Mouse (Mus musculus): ENCODE results near the gene Hcn4. TPM values are rescaled to one million over a fixed set of nuclear protein-coding genes. Genes with fewer than 3 reads are reported as not detected.
A peak's percentile ranks its signal among the peaks of the same experiment; 100 is the strongest.

Gene Hcn4
- polyA plus RNA-seq, 1 experiment = 0.01 TPM

GRCm38 (mm10) chr9:58802802-58803201, 20.4 kb upstream of the Hcn4 start:
- no peaks in the 10 kb centered on the region for H3K36me3 ChIP-seq (ENCODE audit: control insufficient read depth, insufficient read depth, low read length)
- DNase-seq (ENCODE audit: low read depth in 1 of 2, low spot score in 2 of 2) = no peak
- WGBS = 84% methylated on average over 5 of the region's 5 CpGs
- TF ChIP-seq CTCF (IDR thresholded peaks at IDR 0.05; ENCODE audit: extremely low read depth, insufficient read depth, insufficient read length, insufficient replicate concordance) (no peak), POLR2A (IDR thresholded peaks at IDR 0.05; ENCODE audit: low read depth, low read length) (no peak)
- no peaks in the 10 kb centered on the region for H3K4me1 ChIP-seq (ENCODE audit: control insufficient read depth, insufficient read depth, insufficient read length)
- H3K27me3 ChIP-seq (ENCODE audit: control insufficient read depth, insufficient read depth, low read length) = no peaks in the 10 kb centered on the region
- H3K27ac ChIP-seq (ENCODE audit: insufficient read depth, low read length) = peak overlapping the region; percentile 35
- 0 out of 2 replicates have a peak overlapping the region, but pooled peaks have one; percentile 31 for H3K4me3 ChIP-seq (ENCODE audit: extremely low read depth, insufficient read depth, insufficient read length)

- Histone ChIP-seq H3K4me3 (ENCODE audit: extremely low read depth, insufficient read depth, insufficient read length) (no peak overlapping the region; the same call in 1 of the 2 replicates), H3K4me1 (ENCODE audit: control insufficient read depth, insufficient read depth, insufficient read length) (no peaks in the 10 kb centered on the region), H3K27me3 (ENCODE audit: control insufficient read depth, insufficient read depth, low read length) (no peaks in the 10 kb centered on the region), H3K27ac (ENCODE audit: insufficient read depth, low read length) (no peak overlapping the region), H3K36me3 (ENCODE audit: control insufficient read depth, insufficient read depth, low read length) (no peaks in the 10 kb centered on the region)
- peak in 1 of 2 experiments; percentile 27 for DNase-seq (ENCODE audit: low read depth in 1 of 2, low spot score in 2 of 2)
- no peak for TF ChIP-seq CTCF (IDR thresholded peaks at IDR 0.05; ENCODE audit: extremely low read depth, insufficient read depth, insufficient read length, insufficient replicate concordance)
- WGBS = 12% methylated on average over 15 of the region's 15 CpGs
Observed at GRCm38 (mm10) chr9:58805601-58806318, 17.5 kb upstream of the Hcn4 start.

- WGBS = 74% methylated on average over 3 of the region's 3 CpGs
- DNase-seq (ENCODE audit: low read depth in 1 of 2, low spot score in 2 of 2) = no peak
- Histone ChIP-seq H3K27me3 (ENCODE audit: control insufficient read depth, insufficient read depth, low read length) (no peaks in the 10 kb centered on the region), H3K27ac (ENCODE audit: insufficient read depth, low read length) (no peak overlapping the region), H3K4me1 (ENCODE audit: control insufficient read depth, insufficient read depth, insufficient read length) (no peaks in the 10 kb centered on the region), H3K4me3 (ENCODE audit: extremely low read depth, insufficient read depth, insufficient read length) (no peak overlapping the region), H3K36me3 (ENCODE audit: control insufficient read depth, insufficient read depth, low read length) (no peaks in the 10 kb centered on the region)
- TF ChIP-seq CTCF (IDR thresholded peaks at IDR 0.05; ENCODE audit: extremely low read depth, insufficient read depth, insufficient read length, insufficient replicate concordance) (no peak), POLR2A (IDR thresholded peaks at IDR 0.05; ENCODE audit: low read depth, low read length) (no peak)
Observed at GRCm38 (mm10) chr9:58811171-58811570, 12.0 kb upstream of the Hcn4 start.

- TF ChIP-seq CTCF (IDR thresholded peaks at IDR 0.05; ENCODE audit: extremely low read depth, insufficient read depth, insufficient read length, insufficient replicate concordance) (no peak), POLR2A (IDR thresholded peaks at IDR 0.05; ENCODE audit: low read depth, low read length) (no peak)
- H3K27me3 ChIP-seq (ENCODE audit: control insufficient read depth, insufficient read depth, low read length) = no peaks in the 10 kb centered on the region
- 56% methylated on average over 15 of the region's 15 CpGs for WGBS
Observed at GRCm38 (mm10) chr9:58815552-58816260, 7.5 kb upstream of the Hcn4 start.

GRCm38 (mm10) chr9:58816458-58816857, 6.8 kb upstream of the Hcn4 start:
- no peak overlapping the region for H3K4me3 ChIP-seq (ENCODE audit: extremely low read depth, insufficient read depth, insufficient read length)
- no peaks in the 10 kb centered on the region for H3K4me1 ChIP-seq (ENCODE audit: control insufficient read depth, insufficient read depth, insufficient read length)
- no peaks in the 10 kb centered on the region for H3K36me3 ChIP-seq (ENCODE audit: control insufficient read depth, insufficient read depth, low read length)
- no peak overlapping the region for H3K27ac ChIP-seq (ENCODE audit: insufficient read depth, low read length)
- no peak for TF ChIP-seq CTCF (IDR thresholded peaks at IDR 0.05; ENCODE audit: extremely low read depth, insufficient read depth, insufficient read length, insufficient replicate concordance)
- no peak for TF ChIP-seq POLR2A (IDR thresholded peaks at IDR 0.05; ENCODE audit: low read depth, low read length)
- 73% methylated on average over 9 of the region's 9 CpGs for WGBS
- no peaks in the 10 kb centered on the region for H3K27me3 ChIP-seq (ENCODE audit: control insufficient read depth, insufficient read depth, low read length)
- no peak for DNase-seq (ENCODE audit: low read depth in 1 of 2, low spot score in 2 of 2)

More at GRCm38 (mm10) chr9:58815552-58816260, 7.5 kb upstream of the Hcn4 start:
- DNase-seq (ENCODE audit: low read depth in 1 of 2, low spot score in 2 of 2) = no peak
- H3K4me3 ChIP-seq (ENCODE audit: extremely low read depth, insufficient read depth, insufficient read length) = no peak overlapping the region
- no peak overlapping the region for H3K27ac ChIP-seq (ENCODE audit: insufficient read depth, low read length)
- H3K36me3 ChIP-seq (ENCODE audit: control insufficient read depth, insufficient read depth, low read length) = no peaks in the 10 kb centered on the region
- H3K4me1 ChIP-seq (ENCODE audit: control insufficient read depth, insufficient read depth, insufficient read length) = no peaks in the 10 kb centered on the region

- Histone ChIP-seq H3K27ac (ENCODE audit: insufficient read depth, low read length) (no peak overlapping the region), H3K4me1 (ENCODE audit: control insufficient read depth, insufficient read depth, insufficient read length) (no peaks in the 10 kb centered on the region), H3K4me3 (ENCODE audit: extremely low read depth, insufficient read depth, insufficient read length) (no peak overlapping the region), H3K36me3 (ENCODE audit: control insufficient read depth, insufficient read depth, low read length) (no peaks in the 10 kb centered on the region), H3K27me3 (ENCODE audit: control insufficient read depth, insufficient read depth, low read length) (peaks cover 7% of the 10 kb centered on the region)
- no peak for DNase-seq (ENCODE audit: low read depth in 1 of 2, low spot score in 2 of 2)
- no peak for TF ChIP-seq CTCF (IDR thresholded peaks at IDR 0.05; ENCODE audit: extremely low read depth, insufficient read depth, insufficient read length, insufficient replicate concordance)
- TF ChIP-seq POLR2A (IDR thresholded peaks at IDR 0.05; ENCODE audit: low read depth, low read length) = no peak
- 61% methylated on average over 3 of the region's 3 CpGs for WGBS
Observed at GRCm38 (mm10) chr9:58817676-58818075, 5.5 kb upstream of the Hcn4 start.

Measured in spleen, adult 2 months (tissue).